Mouse (Mus musculus): ENCODE results near the gene Usp5.
"Not testable (repeated sequence)": the region's sequence is repeated elsewhere in the genome, so short reads cannot be mapped to it uniquely, and the experiment has no call there.

- not testable (repeated sequence) for TF ChIP-seq CTCF (IDR thresholded peaks at IDR 0.05; ENCODE audit: borderline replicate concordance, insufficient read depth, low read depth, low read length); POLR2A (IDR thresholded peaks at IDR 0.05; ENCODE audit: borderline replicate concordance, insufficient read depth, low read length)
Observed at GRCm38 (mm10) chr6:124831199-124831598, 1.9 kb upstream of the Usp5 start.

Data from cerebellum, adult 2 months (tissue).